Mouse (Mus musculus): ENCODE results near the gene Spaca1. TPM values are rescaled to one million over a fixed set of nuclear protein-coding genes. Genes with fewer than 3 reads are reported as not detected.
"Not testable (repeated sequence)": the region's sequence is repeated elsewhere in the genome, so short reads cannot be mapped to it uniquely, and the experiment has no call there.

The Spaca1 gene
- total RNA-seq (2021) = not detected

DNA sequence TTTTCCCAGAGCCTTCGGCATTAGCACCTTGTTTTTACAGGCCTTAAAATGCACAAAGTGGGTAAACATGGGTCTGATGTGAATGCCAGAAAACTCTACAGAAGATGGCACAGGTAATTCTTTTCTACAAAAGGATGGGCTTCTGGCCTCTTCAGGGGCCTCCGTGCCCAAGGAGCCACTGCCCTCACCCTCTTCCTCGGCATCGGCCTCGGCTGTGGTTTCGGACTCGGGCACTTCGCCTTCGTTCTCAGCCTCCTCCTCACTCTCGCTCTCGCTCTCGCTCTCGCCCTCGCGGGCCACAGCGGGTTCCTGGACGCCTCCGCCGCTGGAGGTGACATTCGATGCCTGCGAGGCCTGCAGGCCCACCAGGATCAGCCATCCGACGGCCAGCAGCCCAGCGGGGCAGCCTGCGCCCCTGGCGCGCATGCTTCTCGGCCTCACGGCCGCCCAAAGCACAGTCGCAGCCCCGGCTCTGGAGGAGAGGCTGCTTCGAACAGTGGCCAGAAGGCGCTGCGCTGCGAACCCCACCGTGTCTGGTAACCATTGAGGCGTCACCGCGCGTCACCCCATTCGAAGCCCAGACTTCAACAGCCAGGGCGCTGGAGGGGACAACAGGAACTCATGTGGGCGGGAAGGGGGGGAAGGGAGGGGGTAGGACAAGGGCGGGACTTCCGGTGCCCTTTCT is at the start of gene Spaca1:
TSS of gene Spaca1 (minus strand) at position 621 of the 685 bp plus-strand sequence.
- no peak for DNase-seq (ENCODE audit: extremely low spot score in 1 of 2, low spot score in 1 of 2)

DNA sequence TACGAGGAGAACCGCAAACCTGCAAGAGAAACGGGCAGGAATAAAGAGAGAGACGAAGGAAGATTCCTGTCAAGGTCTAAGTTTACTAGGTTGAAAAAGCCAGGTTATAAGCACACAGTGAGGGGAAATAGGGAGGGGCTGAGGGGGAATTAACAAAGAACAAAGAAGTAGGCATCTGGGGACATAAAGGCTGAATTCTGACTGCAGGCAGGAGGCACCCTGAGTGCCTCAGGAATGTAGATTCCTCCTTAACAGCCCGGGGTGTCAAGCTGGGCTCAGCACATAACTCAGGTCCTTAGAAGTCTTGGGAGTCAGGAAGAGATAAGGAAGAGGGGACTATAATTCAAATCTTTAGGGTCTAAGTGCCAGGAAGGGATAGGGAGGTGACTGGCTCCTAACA is 37.3 kb upstream of the Spaca1 start:
- not testable (repeated sequence) for DNase-seq (ENCODE audit: extremely low spot score in 1 of 2, low spot score in 1 of 2)

DNA sequence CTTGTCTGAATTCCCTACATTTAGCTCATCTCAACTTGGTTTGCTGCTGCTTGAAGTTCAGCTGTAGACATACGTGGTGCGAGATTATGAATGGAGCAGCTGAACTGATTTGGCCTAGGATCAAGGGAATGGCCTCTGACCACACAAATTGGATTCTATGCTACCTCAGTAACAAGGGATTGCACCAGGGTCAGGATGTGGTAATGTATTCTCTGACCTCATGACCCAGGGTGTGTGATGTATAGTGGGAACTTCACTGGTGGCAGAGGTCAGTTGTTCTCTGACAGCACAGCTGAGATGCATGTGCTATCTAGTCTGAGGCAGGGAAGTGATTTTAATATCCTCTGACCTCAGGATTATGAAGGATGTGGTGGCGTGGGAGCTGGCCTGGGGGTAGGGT is 31.1 kb upstream of the Spaca1 start:
- DNase-seq (ENCODE audit: extremely low spot score in 1 of 2, low spot score in 1 of 2) = no peak

DNA sequence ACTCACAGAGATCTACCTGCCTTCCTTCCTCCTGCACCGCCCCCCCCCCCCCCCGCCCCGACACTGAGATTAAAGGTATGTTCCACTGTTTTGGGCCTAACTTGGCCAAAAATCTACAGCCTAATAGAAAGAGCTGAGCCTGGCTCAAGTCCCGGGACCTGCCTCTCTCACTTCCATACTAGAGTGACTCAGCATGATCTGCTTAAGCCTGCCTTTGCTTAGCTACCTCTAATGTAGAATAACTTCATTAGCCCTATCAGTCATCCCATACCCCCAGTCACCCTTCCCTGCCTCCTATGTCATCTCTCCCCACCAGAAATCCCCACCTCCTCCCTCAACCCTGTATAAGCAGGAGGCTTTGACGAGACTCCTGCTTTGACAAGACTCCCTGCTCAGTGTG is 19.0 kb upstream of the Spaca1 start:
- no peak for DNase-seq (ENCODE audit: extremely low spot score in 1 of 2, low spot score in 1 of 2)

GRCm38 (mm10) chr4:34058320-34058719 is 8.3 kb upstream of the Spaca1 start:
- DNase-seq (ENCODE audit: extremely low spot score in 1 of 2, low spot score in 1 of 2) = no peak

GRCm38 (mm10) chr4:34026771-34027170 is 23.2 kb downstream of the Spaca1 start:
- DNase-seq (ENCODE audit: extremely low spot score in 1 of 2, low spot score in 1 of 2) = no peak

- no peak for DNase-seq (ENCODE audit: extremely low spot score in 1 of 2, low spot score in 1 of 2)
Observed at GRCm38 (mm10) chr4:34021456-34021855, 28.5 kb downstream of the Spaca1 start.

GRCm38 (mm10) chr4:33996382-33996781 is 53.6 kb downstream of the Spaca1 start:
- DNase-seq (ENCODE audit: extremely low spot score in 1 of 2, low spot score in 1 of 2) = no peak

GRCm38 (mm10) chr4:33992687-33993086 is 57.3 kb downstream of the Spaca1 start:
- no peak for DNase-seq (ENCODE audit: extremely low spot score in 1 of 2, low spot score in 1 of 2)

GRCm38 (mm10) chr4:33988466-33989089 is 61.4 kb downstream of the Spaca1 start:
- DNase-seq (ENCODE audit: extremely low spot score in 1 of 2, low spot score in 1 of 2) = no peak

Other genes with a start within 250 kb of the Spaca1 start
- 100 to 1,000 TPM; 187 to 189 TPM for gene Cnr1, start 125.6 kb downstream of the Spaca1 start, total RNA-seq (2021)

Measured in layer of hippocampus, postnatal 25 days (tissue).